20 mouse cellular contexts compared by ENCODE assay signal in the genomic region with DNA sequence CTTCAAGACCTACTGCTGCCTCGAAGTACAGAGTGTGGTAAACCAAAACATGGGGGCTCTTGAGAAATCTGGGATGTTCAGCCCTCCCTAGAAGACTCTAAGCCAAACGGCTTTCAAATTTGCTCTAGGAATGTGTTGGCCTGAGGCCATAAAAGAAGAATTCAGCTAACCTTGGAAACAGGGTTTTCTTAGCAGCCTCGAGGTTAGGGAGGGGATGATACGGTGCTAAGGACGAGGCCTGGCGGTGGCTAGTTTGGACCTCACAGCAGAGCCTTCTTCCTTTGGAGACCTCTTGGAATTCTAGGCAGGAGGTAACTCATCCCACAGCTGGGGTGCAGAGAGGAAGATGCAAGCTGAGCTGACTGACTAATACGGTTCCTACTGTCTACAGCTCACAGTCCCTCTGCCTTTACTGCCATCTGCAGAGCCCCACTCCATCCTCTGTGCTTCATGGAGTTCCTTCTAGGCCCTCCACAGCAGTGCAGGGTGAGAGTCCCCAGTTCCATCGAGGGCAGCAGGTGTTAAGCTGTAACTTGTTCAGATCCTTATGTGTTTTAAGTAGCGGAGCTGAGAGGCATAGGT. TPM values are rescaled to one million over a fixed set of nuclear protein-coding genes. Genes with fewer than 3 reads are reported as not detected.
DNase-seq lines count a peak whose midpoint lies in the region; ATAC-seq and TF ChIP-seq lines count a peak whose summit lies in the region.
"Had no signal": no experiment of that assay in that cellular context is flagged by ENCODE, and none has a peak within 500 bp of the region (broad histone marks: within the 10 kb centered on the region; RNA-seq: fewer than 3 reads in every experiment).

No protein-coding gene starts in this region.

- no peak overlapping the region for H3K4me2 ChIP-seq in intestine, embryonic 14.5 days (ENCODE audit: low read length)
- no peak overlapping the region for H3K4me2 ChIP-seq in intestine, postnatal 0 days (replicated peaks; ENCODE audit: low read depth)
- H3K4me2 ChIP-seq in lung, postnatal 0 days (replicated peaks; ENCODE audit: low read depth, low read length), result no peak overlapping the region
- H3K4me2 ChIP-seq in embryonic facial prominence, embryonic 14.5 days (ENCODE audit: low read depth, low read length), result no peak overlapping the region
- H3K4me2 ChIP-seq: heart, embryonic 11.5 days; intestine, embryonic 15.5 days; liver, embryonic 11.5 days had no signal

- no peak for TF ChIP-seq CTCF in intestine, postnatal 0 days (IDR thresholded peaks at IDR 0.05; ENCODE audit: low read depth)
- no peak for TF ChIP-seq CTCF in lung, postnatal 0 days (IDR thresholded peaks at IDR 0.05)

- no peak for ATAC-seq in intestine, embryonic 14.5 days (replicated peaks; ENCODE audit: low FRiP score, low TSS enrichment, low read depth)
- no peak for ATAC-seq in intestine, postnatal 0 days
- ATAC-seq in lung, postnatal 0 days, result no peak
- peak; percentile 22; the same call in 1 of the 2 replicates for ATAC-seq in embryonic facial prominence, embryonic 14.5 days (ENCODE audit: low read depth)
- ATAC-seq: forebrain, postnatal 0 days; intestine, embryonic 15.5 days had no signal

- no peak overlapping the region for H3K9ac ChIP-seq in intestine, embryonic 14.5 days (ENCODE audit: low read length)
- no peak overlapping the region for H3K9ac ChIP-seq in intestine, postnatal 0 days (ENCODE audit: low read depth, low read length)
- no peak overlapping the region for H3K9ac ChIP-seq in lung, postnatal 0 days (replicated peaks; ENCODE audit: low read depth)
- no peak overlapping the region for H3K9ac ChIP-seq in embryonic facial prominence, embryonic 14.5 days (ENCODE audit: low read depth, low read length)
- H3K9ac ChIP-seq: forebrain, postnatal 0 days; intestine, embryonic 15.5 days had no signal

- 44% methylated on average over 9 of the region's 9 CpGs for WGBS in intestine, embryonic 14.5 days
- 60% methylated on average over 9 of the region's 9 CpGs for whole genome bisulfite sequencing in intestine, postnatal 0 days
- 40% methylated on average over 9 of the region's 9 CpGs for WGBS in lung, postnatal 0 days
- 49% methylated on average over 9 of the region's 9 CpGs for WGBS in embryonic facial prominence, embryonic 14.5 days

- 0 out of 2 replicates have a peak overlapping the region, but pooled peaks have one; percentile 27 for H3K27ac ChIP-seq in intestine, embryonic 14.5 days (ENCODE audit: low read depth)
- H3K27ac ChIP-seq in intestine, postnatal 0 days (ENCODE audit: low read depth, low read length), result no peak overlapping the region
- peak overlapping the region; percentile 12; the same call in 1 of the 2 replicates for H3K27ac ChIP-seq in lung, postnatal 0 days (ENCODE audit: low read length)
- H3K27ac ChIP-seq in embryonic facial prominence, embryonic 14.5 days (replicated peaks; ENCODE audit: low read depth, low read length), result no peak overlapping the region
- H3K27ac ChIP-seq: intestine, embryonic 15.5 days; midbrain, embryonic 10.5 days had no signal

- H3K4me3 ChIP-seq in intestine, embryonic 14.5 days (ENCODE audit: low read depth, low read length), result no peak overlapping the region
- H3K4me3 ChIP-seq in intestine, postnatal 0 days (ENCODE audit: low read depth, low read length), result no peak overlapping the region
- H3K4me3 ChIP-seq in lung, postnatal 0 days (ENCODE audit: low read depth, low read length), result no peak overlapping the region
- no peak overlapping the region for H3K4me3 ChIP-seq in embryonic facial prominence, embryonic 14.5 days (ENCODE audit: low read depth, low read length)
- H3K4me3 ChIP-seq: erythroblast, embryonic 14.5 days; intestine, embryonic 15.5 days; midbrain, embryonic 10.5 days had no signal

- peaks cover 20% of the 10 kb centered on the region for H3K4me1 ChIP-seq in intestine, embryonic 14.5 days (replicated peaks; ENCODE audit: control insufficient read depth, insufficient read depth, low read length)
- peaks cover 4% of the 10 kb centered on the region; the same call in 1 of the 2 replicates for H3K4me1 ChIP-seq in intestine, postnatal 0 days (replicated peaks; ENCODE audit: control insufficient read depth, insufficient read depth, low read length)
- H3K4me1 ChIP-seq in lung, postnatal 0 days (ENCODE audit: insufficient read depth, low read depth, low read length), result peaks cover 25% of the 10 kb centered on the region; the same call in 1 of the 2 replicates
- peaks cover 39% of the 10 kb centered on the region for H3K4me1 ChIP-seq in embryonic facial prominence, embryonic 14.5 days (ENCODE audit: control insufficient read depth, insufficient read depth, low read length)

- no peaks in the 10 kb centered on the region for H3K36me3 ChIP-seq in intestine, embryonic 14.5 days (ENCODE audit: control insufficient read depth, insufficient read depth, low read length)
- no peaks in the 10 kb centered on the region for H3K36me3 ChIP-seq in intestine, postnatal 0 days (ENCODE audit: control insufficient read depth, insufficient read depth)
- no peaks in the 10 kb centered on the region for H3K36me3 ChIP-seq in lung, postnatal 0 days (ENCODE audit: insufficient read depth, low read length)
- peaks cover 3% of the 10 kb centered on the region; the same call in 1 of the 2 replicates for H3K36me3 ChIP-seq in embryonic facial prominence, embryonic 14.5 days (ENCODE audit: control insufficient read depth, insufficient read depth, low read length)
- H3K36me3 ChIP-seq: intestine, embryonic 15.5 days had no signal

- TF ChIP-seq EP300 in lung, postnatal 0 days (IDR thresholded peaks at IDR 0.05), result no peak

- no peak for DNase-seq in intestine, embryonic 14.5 days (ENCODE audit: low spot score)
- DNase-seq in lung, postnatal 0 days (ENCODE audit: low spot score), result no peak
- no peak for DNase-seq in lung, postnatal 25 days (ENCODE audit: low spot score)
- peak; percentile 50 for DNase-seq in Muller cell, postnatal 12 days (ENCODE audit: inconsistent ontology term)
- DNase-seq in embryonic facial prominence, embryonic 14.5 days (ENCODE audit: low spot score), result peak; percentile 55
- no peak for DNase-seq in right cerebral cortex, adult 18-20 months
- DNase-seq in adrenal gland, adult 18-20 months (ENCODE audit: low spot score in 2 of 2), result no peak
- DNase-seq: adrenal gland, postnatal 10 days; cerebellum, postnatal 10 days; embryo, embryonic 11 days; forebrain, postnatal 0 days; gastrocnemius, postnatal 25 days; lung, postnatal 36 days; thymus, postnatal 4 days had no signal

- H3K9me3 ChIP-seq in intestine, embryonic 14.5 days (ENCODE audit: control insufficient read depth, low read length), result no peaks in the 10 kb centered on the region
- no peaks in the 10 kb centered on the region for H3K9me3 ChIP-seq in intestine, postnatal 0 days (ENCODE audit: control insufficient read depth)
- no peaks in the 10 kb centered on the region for H3K9me3 ChIP-seq in lung, postnatal 0 days (ENCODE audit: low read length)
- H3K9me3 ChIP-seq in embryonic facial prominence, embryonic 14.5 days (ENCODE audit: control insufficient read depth, low read length), result no peaks in the 10 kb centered on the region
- H3K9me3 ChIP-seq: intestine, embryonic 15.5 days; midbrain, embryonic 10.5 days had no signal

- no peaks in the 10 kb centered on the region for H3K27me3 ChIP-seq in intestine, embryonic 14.5 days (replicated peaks; ENCODE audit: control insufficient read depth, insufficient read depth, low read length)
- no peaks in the 10 kb centered on the region for H3K27me3 ChIP-seq in intestine, postnatal 0 days (replicated peaks; ENCODE audit: control insufficient read depth, insufficient read depth, low read length)
- no peaks in the 10 kb centered on the region for H3K27me3 ChIP-seq in lung, postnatal 0 days (replicated peaks; ENCODE audit: insufficient read depth, low read length)
- H3K27me3 ChIP-seq in embryonic facial prominence, embryonic 14.5 days (replicated peaks; ENCODE audit: control insufficient read depth, insufficient read depth, low read length), result no peaks in the 10 kb centered on the region
- H3K27me3 ChIP-seq: intestine, embryonic 15.5 days had no signal

RNA-seq across cellular contexts. Expression of gene Sik3, which starts 22.8 kb away (rescaled TPM):
- polyA plus RNA-seq in intestine, embryonic 14.5 days (2014; fragmentation: Nextera tagmentation; extraction: Ambion mirVana), result 7.5 and 9.6 TPM in 2 replicates
- 7.4 and 10.0 TPM in 2 replicates for polyA plus RNA-seq in intestine, postnatal 0 days (2015; fragmentation: Nextera tagmentation; extraction: Ambion mirVana)
- polyA plus RNA-seq in lung, postnatal 0 days (2015; fragmentation: Nextera tagmentation; extraction: Ambion mirVana), result 8.9 and 9.3 TPM in 2 replicates
- polyA plus RNA-seq in embryonic facial prominence, embryonic 14.5 days (2014; fragmentation: Nextera tagmentation; extraction: Ambion mirVana), result 11.5 and 13.4 TPM in 2 replicates
- 10 to 100 TPM; 63.2 to 88.3 TPM for total RNA-seq in adrenal gland, adult 18-20 months (2021)

RNA-seq across cellular contexts. Expression of gene Pafah1b2, which starts 22.9 kb away (rescaled TPM):
- 156 and 172 TPM in 2 replicates for polyA plus RNA-seq in intestine, embryonic 14.5 days (2014; fragmentation: Nextera tagmentation; extraction: Ambion mirVana)
- polyA plus RNA-seq in intestine, postnatal 0 days (2015; fragmentation: Nextera tagmentation; extraction: Ambion mirVana), result 78.1 and 78.2 TPM in 2 replicates
- polyA plus RNA-seq in lung, postnatal 0 days (2015; fragmentation: Nextera tagmentation; extraction: Ambion mirVana), result 82.8 and 84.6 TPM in 2 replicates
- polyA plus RNA-seq in embryonic facial prominence, embryonic 14.5 days (2014; fragmentation: Nextera tagmentation; extraction: Ambion mirVana), result 167 and 188 TPM in 2 replicates
- total RNA-seq in adrenal gland, adult 18-20 months (2021), result 100 to 1,000 TPM; 149 to 164 TPM

Comparison
In these comparisons a context has a peak if more than half of its experiments do, and no peak if none do; other contexts are left out.
1. H3K27ac ChIP-seq: peak in intestine, embryonic 14.5 days (single experiment) and lung, postnatal 0 days (single experiment); none in intestine, postnatal 0 days (single experiment) and embryonic facial prominence, embryonic 14.5 days (single experiment).
2. DNase-seq: peak in Muller cell, postnatal 12 days (single experiment) and embryonic facial prominence, embryonic 14.5 days (single experiment); none in intestine, embryonic 14.5 days (single experiment), lung, postnatal 0 days (single experiment), lung, postnatal 25 days (single experiment), right cerebral cortex, adult 18-20 months (single experiment) and adrenal gland, adult 18-20 months (0 of 2).